26 mouse cellular contexts compared by ENCODE assay signal in the genomic region with DNA sequence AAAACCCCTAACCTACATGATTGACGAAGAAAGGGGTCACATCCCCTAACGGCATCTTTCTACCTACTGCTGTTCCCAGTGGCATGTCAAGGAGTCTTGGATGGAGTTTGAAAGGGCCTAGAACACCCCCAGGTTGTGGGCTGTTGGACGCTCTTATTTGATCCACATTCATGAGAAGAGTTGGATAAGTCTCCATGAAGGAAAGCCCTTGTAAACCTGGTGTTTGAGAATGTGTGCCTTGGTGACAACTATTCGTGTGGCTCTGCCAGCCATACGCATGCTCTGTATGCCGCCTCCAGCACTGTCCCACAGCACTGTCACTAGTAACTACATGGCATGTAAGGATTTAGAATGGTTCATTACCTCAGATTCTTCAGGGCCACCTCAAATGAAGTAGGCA.
"Had no signal": no experiment of that assay in that cellular context is flagged by ENCODE, and none has a peak within 500 bp of the region (broad histone marks: within the 10 kb centered on the region; RNA-seq: fewer than 3 reads in every experiment).

No protein-coding gene starts in this region.

- H3K4me2 ChIP-seq: embryonic facial prominence, embryonic 12.5 days; embryonic facial prominence, embryonic 13.5 days; embryonic facial prominence, embryonic 15.5 days; forebrain, embryonic 12.5 days; forebrain, embryonic 13.5 days; forebrain, embryonic 15.5 days had no signal

- H3K4me3 ChIP-seq: embryonic facial prominence, embryonic 10.5 days; embryonic facial prominence, embryonic 12.5 days; embryonic facial prominence, embryonic 13.5 days; embryonic facial prominence, embryonic 15.5 days; erythroblast, embryonic 14.5 days; forebrain, embryonic 10.5 days; forebrain, embryonic 12.5 days; forebrain, embryonic 13.5 days; forebrain, embryonic 15.5 days; gastrocnemius, adult 2 months; heart, adult 2 months had no signal

- DNase-seq: cerebellum, adult 9-10 months; cerebellum, adult 9-11 months; cerebellum, postnatal 10 days; cerebellum, postnatal 14 days; cerebellum, postnatal 25 days; cerebellum, postnatal 36 days; embryo, embryonic 11 days; forebrain, postnatal 0 days; gastrocnemius, adult 2 months; gastrocnemius, postnatal 10 days; gastrocnemius, postnatal 14 days; gastrocnemius, postnatal 25 days; gastrocnemius, postnatal 36 days; heart, adult 18-20 months; heart, adult 2 months had no signal

- H3K27ac ChIP-seq: embryonic facial prominence, embryonic 10.5 days; embryonic facial prominence, embryonic 12.5 days; embryonic facial prominence, embryonic 13.5 days; embryonic facial prominence, embryonic 15.5 days; forebrain, embryonic 10.5 days; forebrain, embryonic 12.5 days; forebrain, embryonic 13.5 days; forebrain, embryonic 15.5 days; gastrocnemius, adult 2 months; heart, adult 2 months had no signal

- ATAC-seq: forebrain, embryonic 13.5 days; forebrain, embryonic 14.5 days; forebrain, embryonic 15.5 days; forebrain, embryonic 16.5 days; forebrain, postnatal 0 days had no signal

- H3K27me3 ChIP-seq: embryonic facial prominence, embryonic 12.5 days; embryonic facial prominence, embryonic 13.5 days; embryonic facial prominence, embryonic 15.5 days; forebrain, embryonic 12.5 days; forebrain, embryonic 13.5 days; forebrain, embryonic 15.5 days had no signal

- H3K9ac ChIP-seq: embryonic facial prominence, embryonic 12.5 days; embryonic facial prominence, embryonic 13.5 days; embryonic facial prominence, embryonic 15.5 days; forebrain, embryonic 12.5 days; forebrain, embryonic 13.5 days; forebrain, embryonic 15.5 days; forebrain, postnatal 0 days had no signal

- H3K4me1 ChIP-seq: embryonic facial prominence, embryonic 10.5 days; embryonic facial prominence, embryonic 12.5 days; embryonic facial prominence, embryonic 13.5 days; embryonic facial prominence, embryonic 15.5 days; forebrain, embryonic 12.5 days; forebrain, embryonic 13.5 days; forebrain, embryonic 15.5 days had no signal

- H3K9me3 ChIP-seq: embryonic facial prominence, embryonic 10.5 days; embryonic facial prominence, embryonic 12.5 days; embryonic facial prominence, embryonic 13.5 days; embryonic facial prominence, embryonic 15.5 days; forebrain, embryonic 10.5 days; forebrain, embryonic 12.5 days; forebrain, embryonic 13.5 days; forebrain, embryonic 15.5 days had no signal
